Mouse (Mus musculus) colon, adult 2 months (tissue): Measurements from ENCODE around the gene Gm17535. TPM values are rescaled to one million over a fixed set of nuclear protein-coding genes. Genes with fewer than 3 reads are reported as not detected.

Experiments
- polyA plus RNA-seq: library from polyadenylated mRNA; depleted of rRNA; stranded (reverse); fragments of >200 nt; gene quantifications from 2 replicates; pipeline ENCODE4 v1.2.3, GENCODE M21; 2012; rRNA removed

Gm17535 gene
- polyA plus RNA-seq: not detected in 2 replicates

DNA sequence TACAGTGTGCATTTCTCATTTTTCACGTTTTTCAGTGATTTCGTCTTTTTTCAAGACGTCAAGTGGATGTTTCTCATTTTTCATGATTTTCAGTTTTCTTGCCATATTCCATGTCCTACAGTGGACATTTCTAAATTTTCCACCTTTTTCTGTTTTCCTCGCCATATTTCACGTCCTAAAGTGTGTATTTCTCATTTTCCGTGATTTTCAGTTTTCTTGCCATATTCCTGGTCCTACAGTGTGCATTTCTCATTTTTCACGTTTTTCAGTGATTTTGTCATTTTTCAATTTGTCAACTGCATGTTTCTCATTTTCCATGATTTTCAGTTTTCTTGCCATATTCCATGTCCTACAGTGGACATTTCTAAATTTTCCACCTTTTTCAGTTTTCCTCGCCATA is at the start of gene Gm17535:
Gm17535 (plus strand) TSS at position 301 of the 400 bp plus-strand sequence.

DNA sequence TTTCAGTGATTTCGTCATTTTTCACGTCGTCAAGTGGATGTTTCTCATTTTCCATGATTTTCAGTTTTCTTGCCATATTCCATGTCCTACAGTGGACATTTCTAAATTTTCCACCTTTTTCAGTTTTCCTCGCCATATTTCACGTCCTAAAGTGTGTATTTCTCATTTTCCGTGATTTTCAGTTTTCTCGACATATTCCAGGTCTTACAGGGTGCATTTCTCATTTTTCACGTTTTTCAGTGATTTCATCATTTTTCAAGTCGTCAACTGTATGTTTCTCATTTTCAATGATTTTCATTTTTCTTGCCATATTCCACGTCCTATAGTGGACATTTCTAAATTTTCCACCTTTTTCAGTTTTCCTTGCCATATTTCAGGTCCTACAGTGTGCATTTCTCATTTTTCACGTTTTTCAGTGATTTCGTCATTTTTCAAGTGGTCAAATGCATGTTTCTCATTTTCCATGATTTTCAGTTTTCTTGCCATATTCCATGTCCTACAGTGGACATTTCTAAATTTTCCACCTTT is 33.9 kb upstream of the Gm17535 start, which contains the start of gene Gm10722:
Gm10722 (plus strand) TSS at position 478 of the 528 bp plus-strand sequence.

DNA sequence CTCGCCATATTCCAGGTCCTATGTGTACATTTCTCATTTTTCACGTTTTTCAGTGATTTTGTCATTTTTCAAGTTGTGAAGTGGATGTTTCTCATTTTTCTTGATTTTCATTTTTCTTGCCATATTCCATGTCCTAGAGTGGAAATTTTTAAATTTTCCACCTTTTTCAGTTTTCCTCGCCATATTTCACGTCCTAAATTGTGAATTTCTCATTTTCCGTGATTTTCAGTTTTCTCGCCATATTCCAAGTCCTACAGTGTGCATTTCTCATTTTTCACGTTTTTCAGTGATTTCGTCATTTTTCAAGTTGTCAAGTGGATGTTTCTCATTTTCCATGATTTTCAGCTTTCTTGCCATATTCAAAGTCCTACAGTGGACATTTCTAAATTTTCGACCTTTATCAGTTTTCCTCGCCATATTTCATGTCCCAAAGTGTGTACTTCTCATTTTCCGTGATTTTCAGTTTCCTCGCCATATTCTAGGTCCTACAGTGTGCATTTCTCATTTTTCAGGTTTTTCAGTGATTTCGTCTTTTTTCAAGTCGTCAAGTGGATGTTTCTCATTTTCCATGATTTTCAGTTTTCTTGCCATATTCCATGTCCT is 31.5 kb upstream of the Gm17535 start, which contains the start of gene Gm11168:
Gm11168 (plus strand) TSS at position 553 of the 603 bp plus-strand sequence.

DNA sequence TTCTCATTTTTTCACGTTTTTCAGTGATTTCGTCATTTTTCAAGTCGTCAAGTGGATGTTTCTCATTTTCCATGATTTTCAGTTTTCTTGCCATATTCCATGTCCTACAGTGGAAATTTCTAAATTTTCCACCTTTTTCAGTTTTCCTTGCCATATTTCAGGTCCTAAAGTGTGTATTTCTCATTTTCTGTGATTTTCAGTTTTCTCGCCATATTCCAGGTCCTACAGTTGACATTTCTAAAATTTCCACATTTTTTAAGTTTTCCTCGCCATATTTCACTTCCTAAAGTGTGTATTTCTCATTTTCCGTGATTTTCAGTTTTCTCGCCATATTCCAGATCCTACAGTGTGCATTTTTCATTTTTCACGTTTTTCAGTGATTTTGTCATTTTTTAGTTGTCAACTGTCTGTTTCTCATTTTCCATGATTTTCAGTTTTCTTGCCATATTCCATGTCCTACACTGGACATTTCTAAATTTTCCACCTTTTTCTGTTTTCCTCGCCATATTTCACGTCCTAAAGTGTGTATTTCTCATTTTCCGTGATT is 21.6 kb upstream of the Gm17535 start, which contains the start of gene Gm10721:
Gm10721 (plus strand) TSS at position 408 of the 547 bp plus-strand sequence.

DNA sequence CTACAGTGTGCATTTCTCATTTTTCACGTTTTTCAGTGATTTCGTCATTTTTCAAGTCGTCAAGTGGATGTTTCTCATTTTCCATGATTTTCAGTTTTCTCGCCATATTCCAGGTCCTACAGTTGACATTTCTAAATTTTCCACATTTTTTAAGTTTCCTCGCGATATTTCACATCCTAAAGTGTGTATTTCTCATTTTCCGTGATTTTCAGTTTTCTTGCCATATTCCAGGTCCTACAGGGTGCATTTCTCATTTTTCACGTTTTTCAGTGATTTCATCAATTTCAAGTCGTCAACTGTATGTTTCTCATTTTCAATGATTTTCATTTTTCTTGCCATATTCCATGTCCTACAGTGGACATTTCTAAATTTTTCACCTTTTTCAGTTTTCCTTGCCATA is 19.0 kb upstream of the Gm17535 start, which contains the start of gene Gm10720:
Gm10720 (plus strand) TSS at position 301 of the 400 bp plus-strand sequence.

DNA sequence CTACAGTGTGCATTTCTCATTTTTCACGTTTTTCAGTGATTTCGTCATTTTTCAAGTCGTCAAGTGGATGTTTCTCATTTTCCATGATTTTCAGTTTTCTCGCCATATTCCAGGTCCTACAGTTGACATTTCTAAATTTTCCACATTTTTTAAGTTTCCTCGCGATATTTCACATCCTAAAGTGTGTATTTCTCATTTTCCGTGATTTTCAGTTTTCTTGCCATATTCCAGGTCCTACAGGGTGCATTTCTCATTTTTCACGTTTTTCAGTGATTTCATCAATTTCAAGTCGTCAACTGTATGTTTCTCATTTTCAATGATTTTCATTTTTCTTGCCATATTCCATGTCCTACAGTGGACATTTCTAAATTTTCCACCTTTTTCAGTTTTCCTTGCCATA is 17.3 kb upstream of the Gm17535 start, which contains the start of gene Gm10719:
Gm10719 (plus strand) TSS at position 301 of the 400 bp plus-strand sequence.

DNA sequence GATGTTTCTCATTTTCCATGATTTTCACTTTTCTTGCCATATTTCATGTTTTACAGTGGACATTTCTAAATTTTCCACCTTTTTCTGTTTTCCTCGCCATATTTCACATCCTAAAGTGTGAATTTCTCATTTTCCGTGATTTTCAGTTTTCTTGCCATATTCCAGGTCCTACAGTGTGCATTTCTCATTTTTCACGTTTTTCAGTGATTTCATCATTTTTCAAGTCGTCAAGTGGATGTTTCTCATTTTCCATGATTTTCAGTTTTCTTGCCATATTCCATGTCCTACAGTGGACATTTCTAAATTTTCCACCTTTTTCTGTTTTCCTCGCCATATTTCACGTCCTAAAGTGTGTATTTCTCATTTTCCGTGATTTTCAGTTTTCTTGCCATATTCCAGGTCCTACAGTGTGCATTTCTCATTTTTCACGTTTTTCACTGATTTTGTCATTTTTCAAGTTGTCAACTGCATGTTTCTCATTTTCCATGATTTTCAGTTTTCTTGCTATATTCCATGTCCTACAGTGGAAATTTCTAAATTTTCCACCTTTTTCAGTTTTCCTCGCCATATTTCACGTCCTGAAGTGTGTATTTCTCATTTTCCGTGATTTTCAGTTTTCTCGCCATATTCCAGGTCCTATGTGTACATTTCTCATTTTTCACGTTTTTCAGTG is 11.0 kb upstream of the Gm17535 start, which contains the start of gene Gm10718:
Gm10718 (plus strand) TSS at position 236 of the 673 bp plus-strand sequence.

DNA sequence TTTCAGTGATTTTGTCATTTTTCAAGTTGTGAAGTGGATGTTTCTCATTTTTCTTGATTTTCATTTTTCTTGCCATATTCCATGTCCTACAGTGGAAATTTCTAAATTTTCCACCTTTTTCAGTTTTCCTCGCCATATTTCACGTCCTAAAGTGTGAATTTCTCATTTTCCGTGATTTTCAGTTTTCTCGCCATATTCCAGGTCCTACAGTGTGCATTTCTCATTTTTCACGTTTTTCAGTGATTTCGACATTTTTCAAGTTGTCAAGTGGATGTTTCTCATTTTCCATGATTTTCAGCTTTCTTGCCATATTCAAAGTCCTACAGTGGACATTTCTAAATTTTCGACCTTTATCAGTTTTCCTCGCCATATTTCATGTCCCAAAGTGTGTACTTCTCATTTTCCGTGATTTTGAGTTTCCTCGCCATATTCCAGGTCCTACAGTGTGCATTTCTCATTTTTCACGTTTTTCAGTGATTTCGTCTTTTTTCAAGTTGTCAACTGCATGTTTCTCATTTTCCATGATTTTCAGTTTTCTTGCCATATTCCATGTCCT is 9.4 kb upstream of the Gm17535 start, which contains the start of gene Gm10717:
Gm10717 (plus strand) TSS at position 506 of the 556 bp plus-strand sequence.

DNA sequence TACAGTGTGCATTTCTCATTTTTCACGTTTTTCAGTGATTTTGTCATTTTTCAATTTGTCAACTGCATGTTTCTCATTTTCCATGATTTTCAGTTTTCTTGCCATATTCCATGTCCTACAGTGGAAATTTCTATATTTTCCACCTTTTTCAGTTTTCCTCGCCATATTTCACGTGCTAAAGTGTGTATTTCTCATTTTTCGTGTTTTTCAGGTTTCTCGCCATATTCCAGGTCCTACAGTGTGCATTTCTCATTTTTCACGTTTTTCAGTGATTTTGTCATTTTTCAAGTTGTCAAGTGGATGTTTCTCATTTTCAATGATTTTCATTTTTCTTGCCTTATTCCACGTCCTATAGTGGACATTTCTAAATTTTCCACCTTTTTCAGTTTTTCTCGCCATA is 2.2 kb downstream of the Gm17535 start, which contains the start of gene Gm10715:
Gm10715 (plus strand) TSS at position 301 of the 400 bp plus-strand sequence.

Other genes starting within 250 kb of the Gm17535 start
- not detected in 2 replicates for gene Gm10722, start 33.7 kb upstream of the Gm17535 start, polyA plus RNA-seq
- gene Gm11168, start 31.3 kb upstream of the Gm17535 start, polyA plus RNA-seq: not detected in 2 replicates
- not detected in 2 replicates for gene Gm10721, start 21.5 kb upstream of the Gm17535 start, polyA plus RNA-seq
- not detected in 2 replicates for gene Gm10720, start 18.9 kb upstream of the Gm17535 start, polyA plus RNA-seq
- not detected in 2 replicates for gene Gm10719, start 17.2 kb upstream of the Gm17535 start, polyA plus RNA-seq
- not detected in 2 replicates for gene Gm10718, start 11.1 kb upstream of the Gm17535 start, polyA plus RNA-seq
- gene Gm10717, start 9.2 kb upstream of the Gm17535 start, polyA plus RNA-seq: not detected in 2 replicates
- gene Gm10715, start 2.3 kb downstream of the Gm17535 start, polyA plus RNA-seq: not detected in 2 replicates